Mouse (Mus musculus): Measurements from ENCODE around the gene Rgl1.

DNA sequence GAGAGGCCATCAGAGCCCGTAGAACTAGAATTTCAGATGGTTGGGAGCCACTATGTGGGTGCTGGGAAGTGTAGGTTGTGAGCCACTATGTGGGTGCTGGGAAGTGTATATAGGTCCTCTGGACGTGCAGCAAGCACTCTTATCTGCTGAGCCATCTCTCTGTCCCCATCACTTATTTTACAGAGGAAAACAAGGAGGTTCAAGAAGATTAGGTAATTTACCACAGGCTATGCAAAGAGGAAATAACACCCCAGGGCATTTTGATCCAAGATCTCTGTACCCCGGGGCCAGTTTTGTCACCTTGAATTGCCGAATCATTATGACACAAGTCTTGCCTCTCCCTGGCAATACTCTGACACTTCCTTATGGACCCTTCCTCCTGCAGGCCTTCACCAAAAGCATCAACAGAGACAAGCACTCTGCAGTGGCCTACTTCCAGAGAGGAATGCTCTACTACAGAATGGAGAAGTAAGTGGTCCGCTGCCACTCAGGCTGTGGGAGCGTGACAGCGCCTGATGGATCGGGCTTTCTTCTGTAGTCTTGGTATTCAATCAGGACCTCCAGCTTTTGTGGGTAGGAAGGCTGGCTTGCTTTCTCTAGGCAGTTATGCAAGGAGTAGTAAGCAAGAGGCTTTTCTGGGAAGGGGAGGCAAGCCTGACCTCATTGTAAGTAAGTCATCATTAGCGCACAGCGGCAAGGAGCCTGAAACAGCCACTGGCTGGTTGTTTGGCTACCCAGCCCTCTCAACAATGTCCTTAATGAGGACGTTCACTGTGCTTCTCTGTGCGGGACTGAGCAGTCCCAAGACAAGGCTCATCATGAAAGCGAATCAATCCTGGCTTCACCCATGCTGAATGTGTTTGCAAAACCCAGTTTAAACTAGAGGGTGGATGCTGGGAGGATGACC lies 44.6 kb upstream of the Rgl1 start:
- TF ChIP-seq CTCF (IDR thresholded peaks at IDR 0.05; ENCODE audit: low read depth, low read length) (no peak), POLR2A (IDR thresholded peaks at IDR 0.05; ENCODE audit: borderline replicate concordance, low read depth, low read length) (no peak)

Data from bone marrow macrophage, adult 2 months (primary cell).